Mouse (Mus musculus) kidney, embryonic 14.5 days (tissue): Measurements from ENCODE around the gene Erbin. TPM values are rescaled to one million over a fixed set of nuclear protein-coding genes. Genes with fewer than 3 reads are reported as not detected.
A peak's percentile ranks its signal among the peaks of the same experiment; 100 is the strongest.

Source experiments
- ATAC-seq: fragments of 200-750 bp; cut with Nextera tagmentation; 2 replicates; pipeline ENCODE4 v1.8.0; 2017; ENCODE audit warnings: moderate number of reproducible peaks, mild to moderate bottlenecking, moderate TSS enrichment, moderate library complexity; ENCODE audit not compliant: low FRiP score, low TSS enrichment
- H3K27ac ChIP-seq: fragments of 300-500 bp; sonication (generic); 2 replicates; pipeline ENCODE4 v1.5.1; 2014; ENCODE audit warnings: low read depth, mild to moderate bottlenecking, low read length, moderate library complexity, mixed read lengths
- H3K27me3 ChIP-seq: fragments of 300-500 bp; sonication (generic); 2 replicates; pipeline ENCODE4 v1.6.1; 2014; ENCODE audit warnings: mild to moderate bottlenecking, low read length; ENCODE audit not compliant: control insufficient read depth, insufficient read depth
- H3K36me3 ChIP-seq: fragments of 300-500 bp; sonication (generic); 2 replicates; pipeline ENCODE4 v1.6.1; 2014; ENCODE audit warnings: low read length, mixed read lengths; ENCODE audit not compliant: control insufficient read depth, insufficient read depth
- H3K4me1 ChIP-seq: fragments of 300-500 bp; sonication (generic); 2 replicates; pipeline ENCODE4 v1.6.1; 2014; ENCODE audit warnings: low read length, mixed read lengths; ENCODE audit not compliant: control insufficient read depth, insufficient read depth
- H3K4me2 ChIP-seq: fragments of 300-500 bp; sonication (generic); replicated peaks from 2 replicates; pipeline ENCODE4 v1.6.1; 2014; ENCODE audit warnings: low read depth, mild to moderate bottlenecking, low read length
- H3K4me3 ChIP-seq: fragments of 300-500 bp; sonication (generic); 2 replicates; pipeline ENCODE4 v1.5.1; 2014; ENCODE audit warnings: mild to moderate bottlenecking, low read length
- H3K9ac ChIP-seq: fragments of 300-500 bp; sonication (generic); 2 replicates; pipeline ENCODE4 v1.6.1; 2014; ENCODE audit warnings: low read depth, mild to moderate bottlenecking, low read length, moderate library complexity
- H3K9me3 ChIP-seq: fragments of 300-500 bp; sonication (generic); 2 replicates; pipeline ENCODE4 v1.6.1; 2016; ENCODE audit warnings: low read length; ENCODE audit not compliant: control insufficient read depth
- WGBS: fragments of 180-500 bp; shearing (Covaris S2); extraction: QIAGEN DNeasy Blood & Tissue Kit; methylation state at CpG from one replicate; pipeline ENCODE4 v1.1.7; 2014; 5-methylcytosine and 5-hydroxymethylcytosine counted together
- polyA plus RNA-seq: library from polyadenylated mRNA; unstranded; fragments of >200 nt; fragmentation: Nextera tagmentation; extraction: Ambion mirVana; gene quantifications from 2 replicates; pipeline ENCODE4 v1.2.1, GENCODE M21; 2014

The Erbin gene
- polyA plus RNA-seq, 1 experiment from 2014 or later, result 39.5 TPM

GRCm38 (mm10) chr13:103919956-103920260, 406 bp downstream of the Erbin start:
- Histone ChIP-seq H3K27ac (peak overlapping the region; percentile 100), H3K4me2 (peak overlapping the region; percentile 83), H3K9ac (peak overlapping the region; percentile 100), H3K4me3 (peak overlapping the region; percentile 85), H3K36me3 (no peaks in the 10 kb centered on the region), H3K27me3 (no peaks in the 10 kb centered on the region), H3K9me3 (no peaks in the 10 kb centered on the region), H3K4me1 (peaks cover 18% of the 10 kb centered on the region)
- under 1% methylated on average over 20 of the region's 20 CpGs for WGBS
- ATAC-seq, result no peak

GRCm38 (mm10) chr13:103919234-103919955, 919 bp downstream of the Erbin start:
- Histone ChIP-seq H3K27me3 (no peaks in the 10 kb centered on the region), H3K9me3 (no peaks in the 10 kb centered on the region), H3K36me3 (no peaks in the 10 kb centered on the region), H3K4me3 (peak overlapping the region; percentile 85), H3K4me1 (peaks cover 18% of the 10 kb centered on the region), H3K4me2 (peak overlapping the region; percentile 83), H3K27ac (peak overlapping the region; percentile 100), H3K9ac (peak overlapping the region; percentile 100)
- under 1% methylated on average over 32 of the region's 32 CpGs for WGBS
- no peak for ATAC-seq

- H3K9ac ChIP-seq, result peak overlapping the region; percentile 100
- H3K27ac ChIP-seq, result no peak overlapping the region; the same call in 1 of the 2 replicates
- H3K4me3 ChIP-seq, result peak overlapping the region; percentile 85
- H3K4me1 ChIP-seq, result peaks cover 13% of the 10 kb centered on the region; the same call in 1 of the 2 replicates
- peak overlapping the region; percentile 83 for H3K4me2 ChIP-seq
- H3K36me3 ChIP-seq, result no peaks in the 10 kb centered on the region
- ATAC-seq, result no peak
- H3K9me3 ChIP-seq, result no peaks in the 10 kb centered on the region
- no peaks in the 10 kb centered on the region for H3K27me3 ChIP-seq
- 21% methylated on average over 3 of the region's 3 CpGs for WGBS
These were observed 1.9 kb downstream of the Erbin start for GRCm38 (mm10) chr13:103918432-103918831.

GRCm38 (mm10) chr13:103914114-103914736, 6.1 kb downstream of the Erbin start:
- H3K27ac ChIP-seq, result no peak overlapping the region
- H3K4me2 ChIP-seq, result no peak overlapping the region
- H3K27me3 ChIP-seq, result no peaks in the 10 kb centered on the region
- H3K4me1 ChIP-seq, result peaks cover 5% of the 10 kb centered on the region; the same call in 1 of the 2 replicates
- H3K9ac ChIP-seq, result no peak overlapping the region
- 81% methylated on average over 4 of the region's 4 CpGs for whole genome bisulfite sequencing
- no peak for ATAC-seq
- no peak overlapping the region for H3K4me3 ChIP-seq
- H3K9me3 ChIP-seq, result no peaks in the 10 kb centered on the region
- no peaks in the 10 kb centered on the region for H3K36me3 ChIP-seq

GRCm38 (mm10) chr13:103912351-103912750, 8.0 kb downstream of the Erbin start:
- H3K4me2 ChIP-seq, result no peak overlapping the region
- WGBS, result 77% methylated on average over 3 of the region's 3 CpGs
- no peak for ATAC-seq
- no peaks in the 10 kb centered on the region for H3K36me3 ChIP-seq
- no peaks in the 10 kb centered on the region for H3K27me3 ChIP-seq
- H3K9me3 ChIP-seq, result no peaks in the 10 kb centered on the region
- H3K9ac ChIP-seq, result no peak overlapping the region
- no peak overlapping the region for H3K4me3 ChIP-seq
- no peak overlapping the region for H3K27ac ChIP-seq
- peaks cover 5% of the 10 kb centered on the region; the same call in 1 of the 2 replicates for H3K4me1 ChIP-seq

GRCm38 (mm10) chr13:103910598-103910997, 9.7 kb downstream of the Erbin start:
- no peaks in the 10 kb centered on the region for H3K27me3 ChIP-seq
- H3K36me3 ChIP-seq, result no peaks in the 10 kb centered on the region
- H3K4me2 ChIP-seq, result no peak overlapping the region
- H3K9me3 ChIP-seq, result no peaks in the 10 kb centered on the region
- no peak for ATAC-seq
- H3K27ac ChIP-seq, result no peak overlapping the region
- no peak overlapping the region for H3K4me3 ChIP-seq
- 89% methylated on average over 1 of the region's 1 CpGs for WGBS
- no peak overlapping the region for H3K9ac ChIP-seq
- H3K4me1 ChIP-seq, result no peaks in the 10 kb centered on the region

GRCm38 (mm10) chr13:103909894-103910293, 10.4 kb downstream of the Erbin start:
- no peaks in the 10 kb centered on the region for H3K36me3 ChIP-seq
- no peak for ATAC-seq
- no peak overlapping the region for H3K4me3 ChIP-seq
- 85% methylated on average over 3 of the region's 3 CpGs for WGBS
- H3K9me3 ChIP-seq, result no peaks in the 10 kb centered on the region
- no peak overlapping the region for H3K4me2 ChIP-seq
- no peaks in the 10 kb centered on the region for H3K4me1 ChIP-seq
- H3K27ac ChIP-seq, result no peak overlapping the region
- H3K9ac ChIP-seq, result no peak overlapping the region
- no peaks in the 10 kb centered on the region for H3K27me3 ChIP-seq

- Histone ChIP-seq H3K27ac (no peak overlapping the region), H3K4me1 (no peaks in the 10 kb centered on the region), H3K27me3 (no peaks in the 10 kb centered on the region), H3K9me3 (no peaks in the 10 kb centered on the region; the same call in 1 of the 2 replicates), H3K36me3 (no peaks in the 10 kb centered on the region), H3K4me2 (no peak overlapping the region), H3K4me3 (no peak overlapping the region), H3K9ac (no peak overlapping the region)
- ATAC-seq, result no peak
- WGBS, result 88% methylated on average over 1 of the region's 1 CpGs
These were observed 20.3 kb downstream of the Erbin start for GRCm38 (mm10) chr13:103900015-103900414.

- WGBS, result 90% methylated on average over 4 of the region's 4 CpGs
- Histone ChIP-seq H3K27ac (no peak overlapping the region), H3K9ac (no peak overlapping the region), H3K4me3 (no peak overlapping the region), H3K4me2 (no peak overlapping the region), H3K4me1 (peaks cover 6% of the 10 kb centered on the region; the same call in 1 of the 2 replicates), H3K36me3 (no peaks in the 10 kb centered on the region), H3K9me3 (no peaks in the 10 kb centered on the region; the same call in 1 of the 2 replicates), H3K27me3 (no peaks in the 10 kb centered on the region)
- ATAC-seq, result no peak
These were observed 22.7 kb downstream of the Erbin start for GRCm38 (mm10) chr13:103897606-103898005.
